Mouse (Mus musculus): ENCODE measurements around the gene Olfr723. TPM values are rescaled to one million over a fixed set of nuclear protein-coding genes. Genes with fewer than 3 reads are reported as not detected.
"Not testable (repeated sequence)": the region's sequence is repeated elsewhere in the genome, so short reads cannot be mapped to it uniquely, and the experiment has no call there.

The Olfr723 gene
- not detected in 2 replicates for polyA plus RNA-seq (2015; fragmentation: Nextera tagmentation; extraction: Ambion mirVana)

- H3K4me1 ChIP-seq; H3K36me3 ChIP-seq (replicated peaks); H3K27me3 ChIP-seq (replicated peaks); H3K9ac ChIP-seq; H3K4me3 ChIP-seq; H3K27ac ChIP-seq; ATAC-seq (replicated peaks); H3K9me3 ChIP-seq; H3K4me2 ChIP-seq: not testable (repeated sequence)
Measured at GRCm38 (mm10) chr14:49931687-49932086, at the start of gene Olfr723. Olfr723 (minus strand) TSS chr14:49931787.

GRCm38 (mm10) chr14:49963174-49963573 lies 31.6 kb upstream of the Olfr723 start, which contains the start of gene Olfr724:
Olfr724 (minus strand) TSS chr14:49963274.
- not testable (repeated sequence) for H3K36me3 ChIP-seq (replicated peaks); H3K4me2 ChIP-seq; ATAC-seq (replicated peaks); H3K27me3 ChIP-seq (replicated peaks); H3K4me3 ChIP-seq; H3K27ac ChIP-seq; H3K9me3 ChIP-seq; H3K4me1 ChIP-seq; H3K9ac ChIP-seq
- WGBS = 75% methylated on average over 1 of the region's 1 CpGs

- no peak for ATAC-seq (replicated peaks)
- H3K9me3 ChIP-seq = no peaks in the 10 kb centered on the region
- H3K4me1 ChIP-seq = no peaks in the 10 kb centered on the region
- no peak overlapping the region for H3K4me3 ChIP-seq
- H3K36me3 ChIP-seq (replicated peaks) = no peaks in the 10 kb centered on the region
- no peak overlapping the region for H3K4me2 ChIP-seq
- H3K27ac ChIP-seq = no peak overlapping the region
- H3K9ac ChIP-seq = no peak overlapping the region
- H3K27me3 ChIP-seq (replicated peaks) = no peaks in the 10 kb centered on the region
- 55% methylated on average over 2 of the region's 2 CpGs for WGBS
Measured at GRCm38 (mm10) chr14:49955890-49956289, 24.3 kb upstream of the Olfr723 start.

- Histone ChIP-seq H3K36me3 (replicated peaks) (no peaks in the 10 kb centered on the region), H3K4me2 (no peak within 1 kb of the TSS), H3K4me1 (no peaks in the 10 kb centered on the region), H3K9ac (no peak within 1 kb of the TSS), H3K27me3 (replicated peaks) (no peaks in the 10 kb centered on the region), H3K27ac (no peak within 1 kb of the TSS), H3K4me3 (no peak within 1 kb of the TSS), H3K9me3 (no peaks in the 10 kb centered on the region)
- ATAC-seq (replicated peaks) = no peak
Measured at GRCm38 (mm10) chr14:49901899-49902298, 29.7 kb downstream of the Olfr723 start, which contains the start of gene Olfr722. Olfr722 (minus strand) TSS chr14:49901999.

Other genes with a start within 250 kb of the Olfr723 start
- 21.6 and 25.8 TPM in 2 replicates for gene Armh4, start 148.4 kb downstream of the Olfr723 start, polyA plus RNA-seq (2015; fragmentation: Nextera tagmentation; extraction: Ambion mirVana)
- gene Olfr722, start 29.8 kb downstream of the Olfr723 start, polyA plus RNA-seq (2015; fragmentation: Nextera tagmentation; extraction: Ambion mirVana) = not detected in 2 replicates
- not detected in 2 replicates for gene Olfr724, start 31.5 kb upstream of the Olfr723 start, polyA plus RNA-seq (2015; fragmentation: Nextera tagmentation; extraction: Ambion mirVana)
- not detected in 2 replicates for gene Olfr725, start 108.6 kb upstream of the Olfr723 start, polyA plus RNA-seq (2015; fragmentation: Nextera tagmentation; extraction: Ambion mirVana)
- not detected in 2 replicates for gene Olfr726, start 159.2 kb upstream of the Olfr723 start, polyA plus RNA-seq (2015; fragmentation: Nextera tagmentation; extraction: Ambion mirVana)
- gene Olfr727, start 191.4 kb upstream of the Olfr723 start, polyA plus RNA-seq (2015; fragmentation: Nextera tagmentation; extraction: Ambion mirVana) = not detected in 2 replicates
- not detected in 2 replicates for gene Olfr728, start 210.9 kb upstream of the Olfr723 start, polyA plus RNA-seq (2015; fragmentation: Nextera tagmentation; extraction: Ambion mirVana)
- not detected in 2 replicates for gene Olfr729, start 221.1 kb upstream of the Olfr723 start, polyA plus RNA-seq (2015; fragmentation: Nextera tagmentation; extraction: Ambion mirVana)

All from midbrain, embryonic 15.5 days (tissue).